Mouse (Mus musculus) hindbrain, embryonic 11.5 days (tissue): ENCODE measurements at regions not wholly inside any gene's neighbourhood (a gene's known extent, or its start where the extent isn't known, plus 50 kb on each side); places are given as distances from the start of the nearest gene placed in this dataset.

ENCODE experiments used
- ATAC-seq: fragments of 200-750 bp; cut with Nextera tagmentation; 2 replicates; pipeline ENCODE4 v1.8.0; 2017; ENCODE audit warnings: mild to moderate bottlenecking, moderate TSS enrichment, moderate library complexity; ENCODE audit not compliant: low FRiP score
- DNase-seq: peaks from one replicate; pipeline ENCODE4 v3.0.0-alpha.2; 2015; ENCODE audit warnings: low spot score
- H3K27ac ChIP-seq: fragments of 300-500 bp; sonication (generic); 2 replicates; pipeline ENCODE4 v1.5.1; 2014; ENCODE audit warnings: mild to moderate bottlenecking, low read depth, low read length
- H3K27me3 ChIP-seq: fragments of 300-500 bp; sonication (generic); 2 replicates; pipeline ENCODE4 v1.6.1; 2014; ENCODE audit warnings: mild to moderate bottlenecking, low read length, moderate library complexity, mixed read lengths; ENCODE audit not compliant: control insufficient read depth, insufficient read depth
- H3K36me3 ChIP-seq: fragments of 300-500 bp; sonication (generic); 2 replicates; pipeline ENCODE4 v1.6.1; 2014; ENCODE audit warnings: mild to moderate bottlenecking, low read length, moderate library complexity, mixed read lengths; ENCODE audit not compliant: control insufficient read depth, insufficient read depth
- H3K4me1 ChIP-seq: fragments of 300-500 bp; sonication (generic); replicated peaks from 2 replicates; pipeline ENCODE4 v1.6.1; 2014; ENCODE audit warnings: low read length, mixed read lengths; ENCODE audit not compliant: control insufficient read depth, insufficient read depth
- H3K4me2 ChIP-seq: fragments of 300-500 bp; sonication (generic); replicated peaks from 2 replicates; pipeline ENCODE4 v1.6.1; 2014; ENCODE audit warnings: mild to moderate bottlenecking, low read depth, low read length
- H3K4me3 ChIP-seq: fragments of 300-500 bp; sonication (generic); 2 replicates; pipeline ENCODE4 v1.5.1; 2014; ENCODE audit warnings: low read depth, low read length
- H3K9ac ChIP-seq: fragments of 300-500 bp; sonication (generic); 2 replicates; pipeline ENCODE4 v1.6.1; 2014; ENCODE audit warnings: low read depth, low read length
- H3K9me3 ChIP-seq: fragments of 300-500 bp; sonication (generic); 2 replicates; pipeline ENCODE4 v1.6.1; 2016; ENCODE audit warnings: low read length; ENCODE audit not compliant: control insufficient read depth
- WGBS: fragments of 180-500 bp; shearing (Covaris S2); extraction: QIAGEN DNeasy Blood & Tissue Kit; methylation state at CpG from one replicate; pipeline ENCODE4 v1.1.7; 2014; 5-methylcytosine and 5-hydroxymethylcytosine counted together

- Histone ChIP-seq H3K4me3 (no peak overlapping the region), H3K27me3 (no peaks in the 10 kb centered on the region), H3K4me2 (no peak overlapping the region), H3K36me3 (no peaks in the 10 kb centered on the region), H3K9ac (no peak overlapping the region), H3K27ac (no peak overlapping the region), H3K4me1 (no peaks in the 10 kb centered on the region), H3K9me3 (no peaks in the 10 kb centered on the region)
- DNase-seq (no peak), ATAC-seq (no peak)
- 86% methylated on average over 4 of the region's 4 CpGs for WGBS
These were observed 152.3 kb upstream of the Cdkn2b start for GRCm38 (mm10) chr4:89463121-89463520.

GRCm38 (mm10) chr4:89460170-89460762 is 149.4 kb upstream of the Cdkn2b start:
- Histone ChIP-seq H3K4me2 (no peak overlapping the region), H3K27ac (no peak overlapping the region), H3K4me3 (no peak overlapping the region), H3K9ac (no peak overlapping the region), H3K9me3 (no peaks in the 10 kb centered on the region), H3K36me3 (no peaks in the 10 kb centered on the region), H3K27me3 (no peaks in the 10 kb centered on the region), H3K4me1 (no peaks in the 10 kb centered on the region)
- ATAC-seq = no peak
- WGBS = 89% methylated on average over 7 of the region's 7 CpGs
- no peak for DNase-seq

- WGBS = 77% methylated on average over 1 of the region's 1 CpGs
- no peak overlapping the region for H3K4me2 ChIP-seq
- ATAC-seq = no peak
These were observed 148.5 kb upstream of the Cdkn2b start for GRCm38 (mm10) chr4:89459346-89459666.

GRCm38 (mm10) chr4:89458628-89459345 is 147.9 kb upstream of the Cdkn2b start:
- Histone ChIP-seq H3K4me3 (no peak overlapping the region), H3K4me2 (no peak overlapping the region), H3K9me3 (no peaks in the 10 kb centered on the region), H3K27ac (no peak overlapping the region), H3K27me3 (no peaks in the 10 kb centered on the region), H3K9ac (no peak overlapping the region), H3K4me1 (no peaks in the 10 kb centered on the region), H3K36me3 (no peaks in the 10 kb centered on the region)
- 75% methylated on average over 2 of the region's 2 CpGs for whole genome bisulfite sequencing
- DNase-seq (no peak), ATAC-seq (no peak)

More at GRCm38 (mm10) chr4:89459346-89459666, 148.5 kb upstream of the Cdkn2b start:
- Histone ChIP-seq H3K4me3 (no peak overlapping the region), H3K27ac (no peak overlapping the region), H3K9ac (no peak overlapping the region), H3K36me3 (no peaks in the 10 kb centered on the region), H3K9me3 (no peaks in the 10 kb centered on the region), H3K27me3 (no peaks in the 10 kb centered on the region), H3K4me1 (no peaks in the 10 kb centered on the region)
- no peak for DNase-seq

- H3K4me3 ChIP-seq = no peak overlapping the region
- H3K9ac ChIP-seq = no peak overlapping the region
- no peaks in the 10 kb centered on the region for H3K9me3 ChIP-seq
- DNase-seq (no peak), ATAC-seq (no peak)
- no peaks in the 10 kb centered on the region for H3K4me1 ChIP-seq
- no peaks in the 10 kb centered on the region for H3K27me3 ChIP-seq
- H3K36me3 ChIP-seq = no peaks in the 10 kb centered on the region
- H3K4me2 ChIP-seq = no peak overlapping the region
- 82% methylated on average over 2 of the region's 2 CpGs for WGBS
- H3K27ac ChIP-seq = no peak overlapping the region
These were observed 147.0 kb upstream of the Cdkn2b start for GRCm38 (mm10) chr4:89457861-89458260.

- Histone ChIP-seq H3K9me3 (no peaks in the 10 kb centered on the region), H3K27me3 (no peaks in the 10 kb centered on the region), H3K4me1 (no peaks in the 10 kb centered on the region), H3K9ac (no peak overlapping the region), H3K27ac (no peak overlapping the region), H3K4me3 (no peak overlapping the region), H3K36me3 (no peaks in the 10 kb centered on the region), H3K4me2 (no peak overlapping the region)
- WGBS = 92% methylated on average over 5 of the region's 5 CpGs
- DNase-seq (no peak), ATAC-seq (no peak)
These were observed 144.1 kb upstream of the Cdkn2b start for GRCm38 (mm10) chr4:89454926-89455325.

GRCm38 (mm10) chr4:89453051-89453450 is 142.2 kb upstream of the Cdkn2b start:
- Histone ChIP-seq H3K9me3 (no peaks in the 10 kb centered on the region), H3K27ac (no peak overlapping the region), H3K4me1 (no peaks in the 10 kb centered on the region), H3K27me3 (no peaks in the 10 kb centered on the region), H3K36me3 (no peaks in the 10 kb centered on the region), H3K4me2 (no peak overlapping the region), H3K4me3 (no peak overlapping the region), H3K9ac (no peak overlapping the region)
- DNase-seq (no peak), ATAC-seq (no peak)

GRCm38 (mm10) chr4:89451741-89452140 is 140.9 kb upstream of the Cdkn2b start:
- ATAC-seq = no peak
- no peaks in the 10 kb centered on the region for H3K9me3 ChIP-seq
- 80% methylated on average over 2 of the region's 2 CpGs for WGBS
- H3K9ac ChIP-seq = no peak overlapping the region
- no peak overlapping the region for H3K4me3 ChIP-seq
- H3K4me2 ChIP-seq = no peak overlapping the region
- no peak for DNase-seq
- H3K4me1 ChIP-seq = no peaks in the 10 kb centered on the region
- no peaks in the 10 kb centered on the region for H3K27me3 ChIP-seq
- H3K36me3 ChIP-seq = no peaks in the 10 kb centered on the region
- H3K27ac ChIP-seq = no peak overlapping the region

- no peak overlapping the region for H3K4me2 ChIP-seq
- H3K36me3 ChIP-seq = no peaks in the 10 kb centered on the region
- no peak overlapping the region for H3K27ac ChIP-seq
- H3K4me1 ChIP-seq = no peaks in the 10 kb centered on the region
- H3K27me3 ChIP-seq = no peaks in the 10 kb centered on the region
- H3K4me3 ChIP-seq = no peak overlapping the region
- DNase-seq (no peak), ATAC-seq (no peak)
- no peaks in the 10 kb centered on the region for H3K9me3 ChIP-seq
- no peak overlapping the region for H3K9ac ChIP-seq
- WGBS = 53% methylated on average over 8 of the region's 8 CpGs
These were observed 136.1 kb upstream of the Cdkn2b start for GRCm38 (mm10) chr4:89446765-89447487.
